Comparison of ENCODE assay signal across 8 mouse cellular contexts in the genomic region with DNA sequence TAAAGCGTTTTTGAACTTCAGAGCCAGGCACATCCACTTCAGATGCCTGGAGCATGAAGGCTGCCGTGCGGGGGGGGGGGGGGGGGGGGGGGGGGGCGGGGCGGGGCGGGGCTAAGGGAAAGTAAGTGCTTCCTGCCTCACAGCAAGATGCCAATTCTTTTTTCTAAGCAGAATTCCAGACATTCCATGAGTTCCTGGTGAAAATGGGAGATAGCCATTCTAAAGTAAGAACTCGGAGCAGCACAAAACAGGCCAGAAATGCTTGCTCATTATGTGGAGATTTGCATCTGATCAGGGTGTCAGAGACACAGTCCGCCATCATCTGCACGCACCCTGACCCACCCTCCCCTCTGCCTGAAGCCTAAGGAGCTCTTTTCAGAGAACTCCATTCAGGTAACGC.
A peak's percentile ranks its signal among the peaks of the same experiment; 100 is the strongest.
DNase-seq lines count a peak whose midpoint lies in the region; ATAC-seq and TF ChIP-seq lines count a peak whose summit lies in the region.

No protein-coding gene starts in this region.

- intact Hi-C loops in gastrocnemius, adult 2 months (cut with DNase I): no loop called here

- ATAC-seq in heart, embryonic 14.5 days (ENCODE audit: insufficient number of reproducible peaks, insufficient read depth, low FRiP score, low read depth): no peak
- no peak for ATAC-seq in neural tube, embryonic 13.5 days (ENCODE audit: low read depth)
- no peak for ATAC-seq in cerebellum, adult (ENCODE audit: insufficient number of reproducible peaks, low FRiP score, low TSS enrichment)

- H3K9me3 ChIP-seq in heart, embryonic 14.5 days (ENCODE audit: control insufficient read depth, low read length): no peaks in the 10 kb centered on the region
- H3K9me3 ChIP-seq in neural tube, embryonic 13.5 days: no peaks in the 10 kb centered on the region

- DNase-seq in gastrocnemius, adult 2 months: no peak
- no peak for DNase-seq in gastrocnemius, postnatal 10 days
- peak; percentile 22 to 49 for DNase-seq in kidney, postnatal 4 days
- DNase-seq in left cerebral cortex, adult 11 months (ENCODE audit: low spot score): no peak
- no peak for DNase-seq in right cerebral cortex, postnatal 25 days

- H3K4me2 ChIP-seq in heart, embryonic 14.5 days (ENCODE audit: low read length): peak overlapping the region; percentile 58
- H3K4me2 ChIP-seq in neural tube, embryonic 13.5 days: peak overlapping the region; percentile 45

- H3K27ac ChIP-seq in gastrocnemius, adult 2 months: peak overlapping the region; percentile 38; the same call in 1 of the 2 replicates
- H3K27ac ChIP-seq in heart, embryonic 14.5 days (replicated peaks in 1 of 2; ENCODE audit: control insufficient read depth in 1 of 2, insufficient read depth in 1 of 2, low read depth in 2 of 2, low read length in 2 of 2): peak overlapping the region; percentile 50 to 60
- H3K27ac ChIP-seq in neural tube, embryonic 13.5 days (replicated peaks): no peak overlapping the region

- H3K27me3 ChIP-seq in heart, embryonic 14.5 days (ENCODE audit: control insufficient read depth, insufficient read depth, low read length): no peaks in the 10 kb centered on the region
- no peaks in the 10 kb centered on the region for H3K27me3 ChIP-seq in neural tube, embryonic 13.5 days

- no peak overlapping the region for H3K9ac ChIP-seq in heart, embryonic 14.5 days (ENCODE audit: low read length)
- no peak overlapping the region for H3K9ac ChIP-seq in neural tube, embryonic 13.5 days

- peaks cover 2 to 6% of the 10 kb centered on the region in 2 experiments; a peak in 3 of 4 replicates for H3K4me1 ChIP-seq in heart, embryonic 14.5 days (ENCODE audit: control insufficient read depth in 2 of 2, insufficient read depth in 2 of 2, low read length in 2 of 2)
- 0 out of 2 replicates have a peak, but pooled peaks cover 3% of the 10 kb centered on the region for H3K4me1 ChIP-seq in neural tube, embryonic 13.5 days (replicated peaks)

- peak overlapping the region; percentile 53 for H3K4me3 ChIP-seq in gastrocnemius, adult 2 months
- peak overlapping the region; percentile 23 to 36 for H3K4me3 ChIP-seq in heart, embryonic 14.5 days (ENCODE audit: control insufficient read depth in 1 of 2, insufficient read depth in 1 of 2, low read depth in 1 of 2, low read length in 2 of 2)
- peak overlapping the region; percentile 17; the same call in 1 of the 2 replicates for H3K4me3 ChIP-seq in neural tube, embryonic 13.5 days

- WGBS in heart, embryonic 14.5 days: 3% methylated on average over 8 of the region's 10 CpGs
- WGBS in neural tube, embryonic 13.5 days: 2% methylated on average over 8 of the region's 10 CpGs

- no peak for TF ChIP-seq CTCF in gastrocnemius, adult 2 months (IDR thresholded peaks at IDR 0.05)

- no peaks in the 10 kb centered on the region for H3K36me3 ChIP-seq in heart, embryonic 14.5 days (ENCODE audit: control insufficient read depth, insufficient read depth, low read length)
- no peaks in the 10 kb centered on the region for H3K36me3 ChIP-seq in neural tube, embryonic 13.5 days

Comparison
In these comparisons a context has a peak if more than half of its experiments do, and no peak if none do; other contexts are left out.
1. DNase-seq: peak in kidney, postnatal 4 days (2 of 2); none in gastrocnemius, adult 2 months (single experiment), gastrocnemius, postnatal 10 days (single experiment), left cerebral cortex, adult 11 months (single experiment) and right cerebral cortex, postnatal 25 days (single experiment).
2. Peak in every context shown above with its lines, with median percentiles within 50 percentile points of each other: H3K4me3 ChIP-seq.